Mouse (Mus musculus) common myeloid progenitor, adult 5-6 weeks (primary cell): ENCODE data around the gene D2hgdh. TPM values are rescaled to one million over a fixed set of nuclear protein-coding genes. Genes with fewer than 3 reads are reported as not detected.
"Not testable (repeated sequence)": the region's sequence is repeated elsewhere in the genome, so short reads cannot be mapped to it uniquely, and the experiment has no call there.

Source experiments
- ATAC-seq: replicated peaks from 2 replicates; pipeline ENCODE4 v1.8.0; 2016; ENCODE audit warnings: low read depth, mild to moderate bottlenecking, moderate TSS enrichment, inconsistent platforms; ENCODE audit not compliant: poor library complexity, severe bottlenecking
- total RNA-seq: library from RNA; stranded (forward); fragments of 200-1000, 187-1606 nt; gene quantifications from 2 replicates; pipeline ENCODE4 v1.2.3, GENCODE M21; 2017

D2hgdh gene
- total RNA-seq, 1 experiment from 2014 or later, result 17.0 TPM

DNA sequence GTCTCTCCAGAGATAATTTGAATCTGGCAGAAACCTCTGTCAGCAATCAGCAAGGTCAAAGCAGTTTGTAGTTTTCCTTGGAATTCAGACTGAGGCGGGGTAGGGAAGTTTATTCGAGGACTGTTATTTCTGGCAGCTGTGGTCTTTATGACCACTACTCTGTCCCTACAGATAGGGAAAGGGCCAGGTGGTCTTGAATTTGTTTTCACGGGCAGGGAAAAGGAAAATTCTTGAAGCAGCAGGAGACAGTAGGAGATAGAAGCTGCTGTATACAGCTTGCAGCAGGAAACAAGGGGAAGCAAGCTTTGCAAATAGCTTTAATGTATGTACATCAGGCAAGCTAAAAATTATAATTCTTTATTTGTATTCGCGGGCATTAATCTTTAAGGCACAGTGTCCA lies 76.6 kb downstream of the D2hgdh start:
- not testable (repeated sequence) for ATAC-seq

Other genes starting within 250 kb of the D2hgdh start
- gene Stk25, start 166.2 kb upstream of the D2hgdh start, total RNA-seq, result 25.1 and 40.3 TPM in 2 replicates
- gene Bok, start 139.2 kb upstream of the D2hgdh start, total RNA-seq, result 0.23 TPM in 1 of 2 replicates, not detected in the other
- 25.8 and 33.9 TPM in 2 replicates for gene Atg4b, start 73.4 kb upstream of the D2hgdh start, total RNA-seq
- gene Thap4, start 70.0 kb upstream of the D2hgdh start, total RNA-seq, result 26.2 and 27.7 TPM in 2 replicates
- gene Dtymk, start 23.0 kb upstream of the D2hgdh start, total RNA-seq, result 249 and 271 TPM in 2 replicates
- 38.1 and 42.1 TPM in 2 replicates for gene Ing5, start 20.9 kb upstream of the D2hgdh start, total RNA-seq
- gene Gal3st2, start 36.4 kb downstream of the D2hgdh start, total RNA-seq, result not detected in 2 replicates
- not detected in 2 replicates for gene Gal3st2b, start 93.4 kb downstream of the D2hgdh start, total RNA-seq
- not detected in 2 replicates for gene Gal3st2c, start 165.6 kb downstream of the D2hgdh start, total RNA-seq
- gene Neu4, start 195.5 kb downstream of the D2hgdh start, total RNA-seq, result not detected in 2 replicates
- not detected in 2 replicates for gene Pdcd1, start 227.6 kb downstream of the D2hgdh start, total RNA-seq